ENCODE assay signal across 8 mouse cellular contexts in genomic region chr11:76397650-76398311, GRCm38 (mm10). TPM values are rescaled to one million over a fixed set of nuclear protein-coding genes. Genes with fewer than 3 reads are reported as not detected.
A peak's percentile ranks its signal among the peaks of the same experiment; 100 is the strongest.
DNase-seq lines count a peak whose midpoint lies in the region; ATAC-seq and TF ChIP-seq lines count a peak whose summit lies in the region.

No protein-coding gene starts in this region.

- H3K36me3 ChIP-seq in lung, embryonic 14.5 days (ENCODE audit: insufficient read depth), result no peaks in the 10 kb centered on the region
- H3K36me3 ChIP-seq in heart, embryonic 16.5 days (ENCODE audit: control insufficient read depth, insufficient read depth), result no peaks in the 10 kb centered on the region
- no peaks in the 10 kb centered on the region for H3K36me3 ChIP-seq in limb, embryonic 11.5 days (ENCODE audit: control insufficient read depth, insufficient read depth, low read length)
- no peaks in the 10 kb centered on the region for H3K36me3 ChIP-seq in midbrain, postnatal 0 days (ENCODE audit: insufficient read depth, low read length)

- H3K4me3 ChIP-seq in lung, embryonic 14.5 days (ENCODE audit: low read depth, low read length), result peak overlapping the region; percentile 83
- H3K4me3 ChIP-seq in heart, embryonic 16.5 days (ENCODE audit: low read length), result peak overlapping the region; percentile 92
- H3K4me3 ChIP-seq in limb, embryonic 11.5 days (ENCODE audit: low read depth, low read length), result peak overlapping the region; percentile 80
- peak overlapping the region; percentile 75 for H3K4me3 ChIP-seq in midbrain, postnatal 0 days (ENCODE audit: low read depth, low read length)

- no peak for TF ChIP-seq CTCF in lung, embryonic 14.5 days (IDR thresholded peaks at IDR 0.05; ENCODE audit: low read depth)
- TF ChIP-seq CTCF in midbrain, postnatal 0 days (IDR thresholded peaks at IDR 0.05), result no peak

- H3K9ac ChIP-seq in lung, embryonic 14.5 days, result peak overlapping the region; percentile 81
- peak overlapping the region; percentile 92 for H3K9ac ChIP-seq in heart, embryonic 16.5 days (ENCODE audit: low read length)
- H3K9ac ChIP-seq in limb, embryonic 11.5 days (ENCODE audit: low read length), result peak overlapping the region; percentile 81
- H3K9ac ChIP-seq in midbrain, postnatal 0 days (replicated peaks; ENCODE audit: low read length, poor library complexity, severe bottlenecking), result peak overlapping the region; percentile 60

- H3K4me1 ChIP-seq in lung, embryonic 14.5 days (ENCODE audit: insufficient read depth), result no peaks in the 10 kb centered on the region
- peaks cover 7% of the 10 kb centered on the region; the same call in 1 of the 2 replicates for H3K4me1 ChIP-seq in heart, embryonic 16.5 days (ENCODE audit: control insufficient read depth, insufficient read depth, low read length)
- peaks cover 12% of the 10 kb centered on the region for H3K4me1 ChIP-seq in limb, embryonic 11.5 days (ENCODE audit: control insufficient read depth, insufficient read depth, low read length)
- no peaks in the 10 kb centered on the region for H3K4me1 ChIP-seq in midbrain, postnatal 0 days (ENCODE audit: insufficient read depth, low read length)

- H3K4me2 ChIP-seq in lung, embryonic 14.5 days, result peak overlapping the region; percentile 73
- peak overlapping the region; percentile 75 for H3K4me2 ChIP-seq in heart, embryonic 16.5 days (ENCODE audit: low read depth, low read length)
- peak overlapping the region; percentile 66 for H3K4me2 ChIP-seq in limb, embryonic 11.5 days (ENCODE audit: low read depth, severe bottlenecking)
- peak overlapping the region; percentile 71 for H3K4me2 ChIP-seq in midbrain, postnatal 0 days (ENCODE audit: low read depth, low read length, poor library complexity, severe bottlenecking)

- WGBS in lung, embryonic 14.5 days, result under 1% methylated on average over 26 of the region's 26 CpGs
- under 1% methylated on average over 26 of the region's 26 CpGs for WGBS in heart, embryonic 16.5 days
- WGBS in limb, embryonic 11.5 days, result 2% methylated on average over 26 of the region's 26 CpGs
- 2% methylated on average over 26 of the region's 26 CpGs for WGBS in midbrain, postnatal 0 days

- no peaks in the 10 kb centered on the region for H3K27me3 ChIP-seq in lung, embryonic 14.5 days (ENCODE audit: insufficient read depth, low read length)
- no peaks in the 10 kb centered on the region for H3K27me3 ChIP-seq in heart, embryonic 16.5 days (ENCODE audit: control insufficient read depth, insufficient read depth, low read length)
- no peaks in the 10 kb centered on the region for H3K27me3 ChIP-seq in limb, embryonic 11.5 days (ENCODE audit: control insufficient read depth, insufficient read depth, low read length)
- no peaks in the 10 kb centered on the region for H3K27me3 ChIP-seq in midbrain, postnatal 0 days (ENCODE audit: insufficient read depth, low read length)

- DNase-seq in lung, embryonic 14.5 days, result peak; percentile 62
- DNase-seq in lung, postnatal 36 days, result no peak
- peak; percentile 82 for DNase-seq in embryo, embryonic 11 days
- DNase-seq in limb, embryonic 11.5 days (ENCODE audit: low spot score), result peak; percentile 70
- DNase-seq in midbrain, postnatal 0 days (ENCODE audit: low spot score), result no peak
- no peak for DNase-seq in T-cell, adult 2 months (ENCODE audit: low spot score)

- no peaks in the 10 kb centered on the region for H3K9me3 ChIP-seq in lung, embryonic 14.5 days (ENCODE audit: low read depth, low read length)
- H3K9me3 ChIP-seq in heart, embryonic 16.5 days (replicated peaks; ENCODE audit: control insufficient read depth, low read length), result no peaks in the 10 kb centered on the region
- no peaks in the 10 kb centered on the region for H3K9me3 ChIP-seq in limb, embryonic 11.5 days (ENCODE audit: control insufficient read depth, low read length)
- no peaks in the 10 kb centered on the region for H3K9me3 ChIP-seq in midbrain, postnatal 0 days (ENCODE audit: low read length)

- peak overlapping the region; percentile 88; the same call in 1 of the 2 replicates for H3K27ac ChIP-seq in lung, embryonic 14.5 days (ENCODE audit: low read depth)
- H3K27ac ChIP-seq in heart, embryonic 16.5 days (ENCODE audit: low read length), result peak overlapping the region; percentile 90
- H3K27ac ChIP-seq in limb, embryonic 11.5 days (replicated peaks; ENCODE audit: low read depth, low read length), result peak overlapping the region; percentile 79
- H3K27ac ChIP-seq in midbrain, postnatal 0 days (ENCODE audit: low read depth, low read length), result peak overlapping the region; percentile 52; the same call in 1 of the 2 replicates

- ATAC-seq in lung, embryonic 14.5 days (ENCODE audit: insufficient read depth), result peak; percentile 17
- 0 out of 2 replicates have a peak, but pooled peaks have one; percentile 6 for ATAC-seq in heart, embryonic 16.5 days (replicated peaks; ENCODE audit: extremely low read depth, insufficient read depth, low FRiP score)
- no peak for ATAC-seq in limb, embryonic 11.5 days (ENCODE audit: insufficient number of reproducible peaks, low FRiP score, low TSS enrichment, low read depth)
- 0 out of 2 replicates have a peak, but pooled peaks have one; percentile 23 for ATAC-seq in midbrain, postnatal 0 days (ENCODE audit: low FRiP score)
- no peak for ATAC-seq in activated CD4-positive, CD25-positive, alpha-beta regulatory T cell, adult 4 months

RNA-seq across cellular contexts. Expression of gene Nxn, which starts 1.2 kb away (rescaled TPM):
- polyA plus RNA-seq in lung, embryonic 14.5 days (2014; fragmentation: Nextera tagmentation; extraction: Ambion mirVana), result 29.8 and 31.5 TPM in 2 replicates
- polyA plus RNA-seq in heart, embryonic 16.5 days (2015; fragmentation: Nextera tagmentation; extraction: Ambion mirVana), result 20.8 and 21.2 TPM in 2 replicates
- polyA plus RNA-seq in limb, embryonic 11.5 days (2014; fragmentation: Nextera tagmentation; extraction: Ambion mirVana), result 45.7 and 57.3 TPM in 2 replicates
- total RNA-seq in midbrain, postnatal 0 days (2014; rRNA removed), result 25.2 and 32.2 TPM in 2 replicates
- polyA plus RNA-seq in midbrain, postnatal 0 days (2015; fragmentation: Nextera tagmentation; extraction: Ambion mirVana), result 13.7 and 15.2 TPM in 2 replicates
- 1 to 10 TPM in 1 of 2 experiments, under 1 TPM in 1; 0.71 to 1.8 TPM for polyA plus RNA-seq in activated CD4-positive, CD25-positive, alpha-beta regulatory T cell, adult 4 months (2017; shearing (Covaris generic))

RNA-seq across cellular contexts. Expression of gene Timm22, which starts 9.0 kb away (rescaled TPM):
- 120 and 127 TPM in 2 replicates for polyA plus RNA-seq in lung, embryonic 14.5 days (2014; fragmentation: Nextera tagmentation; extraction: Ambion mirVana)
- polyA plus RNA-seq in heart, embryonic 16.5 days (2015; fragmentation: Nextera tagmentation; extraction: Ambion mirVana), result 81.6 and 84.4 TPM in 2 replicates
- 135 and 152 TPM in 2 replicates for polyA plus RNA-seq in limb, embryonic 11.5 days (2014; fragmentation: Nextera tagmentation; extraction: Ambion mirVana)
- total RNA-seq in midbrain, postnatal 0 days (2014; rRNA removed), result 26.6 and 38.0 TPM in 2 replicates
- 103 and 104 TPM in 2 replicates for polyA plus RNA-seq in midbrain, postnatal 0 days (2015; fragmentation: Nextera tagmentation; extraction: Ambion mirVana)
- polyA plus RNA-seq in activated CD4-positive, CD25-positive, alpha-beta regulatory T cell, adult 4 months (2017; shearing (Covaris generic)), result 10 to 100 TPM; 52.1 to 72.8 TPM

Comparison
In these comparisons a context has a peak if more than half of its experiments do, and no peak if none do; other contexts are left out.
1. DNase-seq: peak in lung, embryonic 14.5 days (single experiment), embryo, embryonic 11 days (single experiment) and limb, embryonic 11.5 days (single experiment); none in lung, postnatal 36 days (single experiment), midbrain, postnatal 0 days (single experiment) and T-cell, adult 2 months (single experiment).
2. ATAC-seq: peak in lung, embryonic 14.5 days (single experiment), heart, embryonic 16.5 days (single experiment) and midbrain, postnatal 0 days (single experiment); none in limb, embryonic 11.5 days (single experiment) and activated CD4-positive, CD25-positive, alpha-beta regulatory T cell, adult 4 months (single experiment).
3. Peak in every context shown above with its lines, with median percentiles within 50 percentile points of each other: H3K27ac ChIP-seq, H3K4me2 ChIP-seq, H3K4me3 ChIP-seq and H3K9ac ChIP-seq.